Mouse (Mus musculus) heart, postnatal 0 days (tissue): ENCODE data around the gene Tpcn2.

ENCODE experiments used
- CTCF ChIP-seq: IDR thresholded peaks from 2 replicates; pipeline ENCODE4 v1.5.1; 2016; ENCODE audit warnings: antibody characterized with exemption, control low read depth, low read depth
- EP300 ChIP-seq: IDR thresholded peaks from 2 replicates; pipeline ENCODE4 v1.6.1; 2016; ENCODE audit warnings: antibody characterized with exemption, low read depth

DNA sequence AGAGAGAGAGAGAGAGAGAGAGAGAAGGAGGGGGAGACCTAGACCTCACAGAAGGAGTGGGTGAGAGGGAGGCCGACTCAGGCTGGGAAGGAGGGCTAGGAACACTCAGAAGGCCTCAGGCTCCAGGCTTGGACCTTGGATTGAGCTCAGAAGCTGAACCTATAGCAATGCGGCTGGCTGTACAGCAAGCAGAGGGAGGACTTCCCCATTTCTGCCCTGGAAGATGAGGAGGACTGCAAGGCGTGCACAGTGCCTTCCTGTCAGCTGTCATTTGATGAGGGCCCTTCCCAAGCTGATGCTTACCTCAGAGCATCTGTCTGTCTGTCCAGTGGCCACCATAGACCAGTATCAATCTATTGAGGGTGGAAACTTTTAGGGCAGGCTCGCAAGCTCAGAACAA lies 134.9 kb downstream of the Tpcn2 start:
- TF ChIP-seq CTCF, result no peak
- no peak for TF ChIP-seq EP300
